Mouse (Mus musculus): Measurements from ENCODE around the gene Nr2c2ap. TPM values are rescaled to one million over a fixed set of nuclear protein-coding genes. Genes with fewer than 3 reads are reported as not detected.

Nr2c2ap gene
- total RNA-seq, 2 experiments from 2014 or later, result 21.7 to 21.9 TPM

Small RNA genes within 50 kb of the gene (microRNA-seq; reads per million reads assigned to microRNA genes)
- gene Mir7066, result 15.1 to 22.5 reads per million in 2 experiments

Other genes with a start within 250 kb of the Nr2c2ap start
- 1 to 10 TPM in 1 of 2 experiments, under 1 TPM in 1; 0.76 to 1.1 TPM for gene Cilp2, start 243.6 kb upstream of the Nr2c2ap start, total RNA-seq (2021)
- under 1 TPM; 0.53 to 0.66 TPM for gene Tssk6, start 229.1 kb upstream of the Nr2c2ap start, total RNA-seq (2021)
- gene Ndufa13, start 228.8 kb upstream of the Nr2c2ap start, total RNA-seq (2021), result 100 to 1,000 TPM; 153 to 154 TPM
- gene Yjefn3, start 228.6 kb upstream of the Nr2c2ap start, total RNA-seq (2021), result 10 to 100 TPM; 21.6 to 23.7 TPM
- 10 to 100 TPM; 24.0 to 27.9 TPM for gene Gatad2a, start 134.9 kb upstream of the Nr2c2ap start, total RNA-seq (2021)
- 10 to 100 TPM; 78.9 to 80.3 TPM for gene Mau2, start 88.6 kb upstream of the Nr2c2ap start, total RNA-seq (2021)
- 10 to 100 TPM; 46.5 to 47.5 TPM for gene Sugp1, start 88.5 kb upstream of the Nr2c2ap start, total RNA-seq (2021)
- gene Tm6sf2, start 58.4 kb upstream of the Nr2c2ap start, total RNA-seq (2021), result 1 to 10 TPM; 3.0 to 3.4 TPM
- gene Hapln4, start 47.9 kb upstream of the Nr2c2ap start, total RNA-seq (2021), result 10 to 100 TPM; 62.6 to 71.8 TPM
- 100 to 1,000 TPM; 219 to 220 TPM for gene Ncan, start 10.5 kb upstream of the Nr2c2ap start, total RNA-seq (2021)
- gene Rfxank, start 7.8 kb downstream of the Nr2c2ap start, total RNA-seq (2021), result 10 to 100 TPM; 10.2 to 12.4 TPM
- 10 to 100 TPM; 46.8 to 51.0 TPM for gene Borcs8, start 8.2 kb downstream of the Nr2c2ap start, total RNA-seq (2021)
- gene Mef2b, start 8.4 kb downstream of the Nr2c2ap start, total RNA-seq (2021), result under 1 TPM in 1 of 2 experiments, not detected in 1; 0.57 TPM
- gene Tmem161a, start 41.0 kb downstream of the Nr2c2ap start, total RNA-seq (2021), result 10 to 100 TPM; 44.1 to 50.8 TPM
- 10 to 100 TPM; 33.5 to 36.5 TPM for gene Slc25a42, start 81.0 kb downstream of the Nr2c2ap start, total RNA-seq (2021)
- 100 to 1,000 TPM; 118 to 122 TPM for gene Sugp2, start 102.9 kb downstream of the Nr2c2ap start, total RNA-seq (2021)
- 10 to 100 TPM; 41.7 to 46.3 TPM for gene Armc6, start 103.1 kb downstream of the Nr2c2ap start, total RNA-seq (2021)
- gene Homer3, start 151.5 kb downstream of the Nr2c2ap start, total RNA-seq (2021), result 1 to 10 TPM; 6.5 to 9.2 TPM
- 10 to 100 TPM; 42.3 to 42.5 TPM for gene Ddx49, start 171.2 kb downstream of the Nr2c2ap start, total RNA-seq (2021)
- gene Cope, start 171.2 kb downstream of the Nr2c2ap start, total RNA-seq (2021), result 100 to 1,000 TPM; 123 to 125 TPM
- 100 to 1,000 TPM; 105 to 111 TPM for gene Cers1, start 184.4 kb downstream of the Nr2c2ap start, total RNA-seq (2021)
- gene Gdf1, start 198.5 kb downstream of the Nr2c2ap start, total RNA-seq (2021), result 10 to 100 TPM; 17.7 to 18.9 TPM
- 10 to 100 TPM; 58.2 to 61.6 TPM for gene Upf1, start 221.9 kb downstream of the Nr2c2ap start, total RNA-seq (2021)
- gene Comp, start 242.2 kb downstream of the Nr2c2ap start, total RNA-seq (2021), result under 1 TPM; 0.23 to 0.48 TPM